Mouse (Mus musculus): ENCODE measurements around the gene Bmp2k. TPM values are rescaled to one million over a fixed set of nuclear protein-coding genes. Genes with fewer than 3 reads are reported as not detected.
A peak's percentile ranks its signal among the peaks of the same experiment; 100 is the strongest.
"Not testable (repeated sequence)": the region's sequence is repeated elsewhere in the genome, so short reads cannot be mapped to it uniquely, and the experiment has no call there.

Gene Bmp2k
- polyA plus RNA-seq, 1 experiment from 2014 or later, result 16.5 TPM

- no peaks in the 10 kb centered on the region for H3K27me3 ChIP-seq (replicated peaks; ENCODE audit: insufficient read depth, low read length)
- no peak overlapping the region; the same call in 1 of the 2 replicates for H3K4me2 ChIP-seq (replicated peaks; ENCODE audit: low read depth, low read length)
- no peak overlapping the region for H3K27ac ChIP-seq (ENCODE audit: low read length)
- no peak for ATAC-seq
- H3K9ac ChIP-seq (replicated peaks; ENCODE audit: low read depth), result no peak overlapping the region
- no peaks in the 10 kb centered on the region for H3K36me3 ChIP-seq (ENCODE audit: insufficient read depth, low read length)
- WGBS, result 77% methylated on average over 5 of the region's 5 CpGs
- TF ChIP-seq EP300 (IDR thresholded peaks at IDR 0.05) (no peak), CTCF (IDR thresholded peaks at IDR 0.05) (no peak)
- no peaks in the 10 kb centered on the region for H3K9me3 ChIP-seq (ENCODE audit: low read length)
- peaks cover 6% of the 10 kb centered on the region; the same call in 1 of the 2 replicates for H3K4me1 ChIP-seq (ENCODE audit: insufficient read depth, low read depth, low read length)
- no peak overlapping the region for H3K4me3 ChIP-seq (ENCODE audit: low read depth, low read length)
- no peak for DNase-seq (ENCODE audit: low spot score)
Observed at GRCm38 (mm10) chr5:97002336-97002735, 4.8 kb downstream of the Bmp2k start.

- TF ChIP-seq EP300 (IDR thresholded peaks at IDR 0.05), result no peak
- no peak for TF ChIP-seq CTCF (IDR thresholded peaks at IDR 0.05)
- DNase-seq (ENCODE audit: low spot score), result no peak
- no peak for ATAC-seq
- no peak overlapping the region for H3K4me3 ChIP-seq (ENCODE audit: low read depth, low read length)
- H3K4me1 ChIP-seq (ENCODE audit: insufficient read depth, low read depth, low read length), result peaks cover 6% of the 10 kb centered on the region; the same call in 1 of the 2 replicates
- H3K4me2 ChIP-seq (replicated peaks; ENCODE audit: low read depth, low read length), result no peak overlapping the region
- WGBS, result 80% methylated on average over 7 of the region's 7 CpGs
- no peak overlapping the region for H3K9ac ChIP-seq (replicated peaks; ENCODE audit: low read depth)
- H3K27me3 ChIP-seq (replicated peaks; ENCODE audit: insufficient read depth, low read length), result no peaks in the 10 kb centered on the region
- H3K27ac ChIP-seq (ENCODE audit: low read length), result no peak overlapping the region
- no peaks in the 10 kb centered on the region for H3K9me3 ChIP-seq (ENCODE audit: low read length)
- no peaks in the 10 kb centered on the region for H3K36me3 ChIP-seq (ENCODE audit: insufficient read depth, low read length)
Observed at GRCm38 (mm10) chr5:97002937-97003336, 5.4 kb downstream of the Bmp2k start.

- TF ChIP-seq EP300 (IDR thresholded peaks at IDR 0.05) (no peak), CTCF (IDR thresholded peaks at IDR 0.05) (no peak)
- DNase-seq (ENCODE audit: low spot score), result no peak
Observed at GRCm38 (mm10) chr5:97004178-97005030, 6.9 kb downstream of the Bmp2k start.

DNA sequence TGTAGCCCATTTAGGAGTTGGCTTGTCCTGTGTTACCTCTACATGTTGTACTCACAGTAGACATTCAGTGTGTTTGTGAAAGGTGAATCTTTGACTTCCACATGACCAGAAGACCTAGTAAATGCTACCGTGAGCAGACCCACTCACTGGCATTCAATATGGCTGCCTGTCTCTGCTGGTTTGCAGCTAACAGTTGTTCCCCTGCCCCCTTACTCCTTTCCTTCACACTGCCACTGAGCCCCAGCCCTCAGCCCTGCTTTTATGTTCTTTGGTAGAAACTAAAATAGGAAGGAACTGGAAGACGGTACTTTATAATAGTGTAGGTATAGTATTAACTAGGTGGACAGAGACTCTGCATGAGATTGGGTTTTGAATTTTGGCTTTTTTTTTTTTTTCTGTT lies 8.4 kb downstream of the Bmp2k start:
- no peaks in the 10 kb centered on the region for H3K9me3 ChIP-seq (ENCODE audit: low read length)
- TF ChIP-seq CTCF (IDR thresholded peaks at IDR 0.05) (no peak), EP300 (IDR thresholded peaks at IDR 0.05) (no peak)
- WGBS, result 85% methylated on average over 2 of the region's 2 CpGs
- H3K4me3 ChIP-seq (ENCODE audit: low read depth, low read length), result no peak overlapping the region
- no peaks in the 10 kb centered on the region for H3K27me3 ChIP-seq (replicated peaks; ENCODE audit: insufficient read depth, low read length)
- no peak overlapping the region for H3K27ac ChIP-seq (ENCODE audit: low read length)
- H3K4me1 ChIP-seq (ENCODE audit: insufficient read depth, low read depth, low read length), result peaks cover 6% of the 10 kb centered on the region; the same call in 1 of the 2 replicates
- no peak overlapping the region for H3K9ac ChIP-seq (replicated peaks; ENCODE audit: low read depth)
- H3K36me3 ChIP-seq (ENCODE audit: insufficient read depth, low read length), result no peaks in the 10 kb centered on the region
- DNase-seq (ENCODE audit: low spot score) (no peak), ATAC-seq (no peak)
- no peak overlapping the region for H3K4me2 ChIP-seq (replicated peaks; ENCODE audit: low read depth, low read length)

More at GRCm38 (mm10) chr5:97004178-97005030, 6.9 kb downstream of the Bmp2k start:
- H3K27ac ChIP-seq (ENCODE audit: low read length), result no peak overlapping the region
- ATAC-seq, result peak; percentile 44
- no peak overlapping the region for H3K4me3 ChIP-seq (ENCODE audit: low read depth, low read length)
- H3K9ac ChIP-seq (replicated peaks; ENCODE audit: low read depth), result no peak overlapping the region
- no peak overlapping the region for H3K4me2 ChIP-seq (replicated peaks; ENCODE audit: low read depth, low read length)
- H3K9me3 ChIP-seq (ENCODE audit: low read length), result no peaks in the 10 kb centered on the region
- H3K36me3 ChIP-seq (ENCODE audit: insufficient read depth, low read length), result no peaks in the 10 kb centered on the region
- H3K27me3 ChIP-seq (replicated peaks; ENCODE audit: insufficient read depth, low read length), result no peaks in the 10 kb centered on the region
- peaks cover 6% of the 10 kb centered on the region; the same call in 1 of the 2 replicates for H3K4me1 ChIP-seq (ENCODE audit: insufficient read depth, low read depth, low read length)
- 58% methylated on average over 23 of the region's 23 CpGs for WGBS

GRCm38 (mm10) chr5:97006929-97007328 lies 9.4 kb downstream of the Bmp2k start:
- ATAC-seq (no peak; the same call in 1 of the 2 replicates), DNase-seq (ENCODE audit: low spot score) (no peak)
- H3K36me3 ChIP-seq (ENCODE audit: insufficient read depth, low read length), result no peaks in the 10 kb centered on the region
- no peak overlapping the region for H3K4me2 ChIP-seq (replicated peaks; ENCODE audit: low read depth, low read length)
- TF ChIP-seq EP300 (IDR thresholded peaks at IDR 0.05), result no peak
- no peak for TF ChIP-seq CTCF (IDR thresholded peaks at IDR 0.05)
- H3K4me1 ChIP-seq (ENCODE audit: insufficient read depth, low read depth, low read length), result peaks cover 6% of the 10 kb centered on the region; the same call in 1 of the 2 replicates
- H3K27me3 ChIP-seq (replicated peaks; ENCODE audit: insufficient read depth, low read length), result no peaks in the 10 kb centered on the region
- H3K4me3 ChIP-seq (ENCODE audit: low read depth, low read length), result no peak overlapping the region
- H3K27ac ChIP-seq (ENCODE audit: low read length), result no peak overlapping the region
- H3K9me3 ChIP-seq (ENCODE audit: low read length), result no peaks in the 10 kb centered on the region
- WGBS, result 74% methylated on average over 3 of the region's 3 CpGs
- no peak overlapping the region for H3K9ac ChIP-seq (replicated peaks; ENCODE audit: low read depth)

DNA sequence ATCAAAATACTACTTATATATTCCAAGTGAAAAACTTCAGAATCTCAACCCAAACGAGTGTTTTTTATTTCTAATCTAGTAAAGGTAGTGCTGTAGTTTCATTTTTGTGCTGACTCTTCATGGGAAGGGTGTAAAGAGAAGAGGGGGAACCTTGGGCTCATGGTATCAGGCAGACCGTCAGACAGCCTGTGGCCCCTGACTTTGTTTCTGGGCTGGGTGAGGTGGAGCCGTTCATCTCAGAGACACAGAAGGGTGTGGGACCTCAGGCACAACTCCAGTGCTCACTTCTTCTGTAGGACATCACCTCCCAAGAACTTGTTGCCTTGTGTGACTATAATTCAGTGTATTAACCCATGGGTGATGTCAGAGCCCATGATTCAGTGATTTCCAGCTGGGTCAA lies 10.0 kb downstream of the Bmp2k start:
- Histone ChIP-seq H3K36me3 (ENCODE audit: insufficient read depth, low read length) (no peaks in the 10 kb centered on the region), H3K27ac (ENCODE audit: low read length) (no peak overlapping the region), H3K4me1 (ENCODE audit: insufficient read depth, low read depth, low read length) (peaks cover 6% of the 10 kb centered on the region; the same call in 1 of the 2 replicates), H3K27me3 (replicated peaks; ENCODE audit: insufficient read depth, low read length) (no peaks in the 10 kb centered on the region), H3K9me3 (ENCODE audit: low read length) (no peaks in the 10 kb centered on the region), H3K9ac (replicated peaks; ENCODE audit: low read depth) (no peak overlapping the region), H3K4me3 (ENCODE audit: low read depth, low read length) (no peak overlapping the region), H3K4me2 (replicated peaks; ENCODE audit: low read depth, low read length) (no peak overlapping the region)
- no peak for DNase-seq (ENCODE audit: low spot score)
- no peak for ATAC-seq
- 80% methylated on average over 3 of the region's 3 CpGs for WGBS
- TF ChIP-seq EP300 (IDR thresholded peaks at IDR 0.05) (no peak), CTCF (IDR thresholded peaks at IDR 0.05) (no peak)

DNA sequence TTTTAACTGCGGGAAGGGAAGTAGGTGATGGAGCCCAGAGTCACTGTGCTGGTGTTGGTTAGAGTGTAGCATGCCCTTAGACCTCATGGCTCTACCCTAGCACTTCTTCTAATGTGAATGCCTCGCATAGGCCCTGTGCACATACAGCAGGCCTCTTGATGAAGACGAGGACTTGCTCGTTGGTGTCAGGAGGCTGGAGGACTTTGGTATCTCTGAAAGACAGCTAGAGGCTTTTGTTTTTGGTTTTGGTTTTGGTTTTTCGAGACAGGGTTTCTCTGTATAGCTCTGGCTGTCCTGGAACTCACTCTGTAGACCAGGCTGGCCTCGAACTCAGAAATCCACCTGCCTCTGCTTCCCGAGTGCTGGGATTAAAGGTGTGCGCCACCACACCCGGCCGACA lies 11.7 kb downstream of the Bmp2k start:
- H3K9ac ChIP-seq (replicated peaks; ENCODE audit: low read depth); H3K9me3 ChIP-seq (ENCODE audit: low read length); ATAC-seq; H3K4me3 ChIP-seq (ENCODE audit: low read depth, low read length); H3K4me1 ChIP-seq (ENCODE audit: insufficient read depth, low read depth, low read length); H3K36me3 ChIP-seq (ENCODE audit: insufficient read depth, low read length); DNase-seq (ENCODE audit: low spot score); H3K27ac ChIP-seq (ENCODE audit: low read length); H3K27me3 ChIP-seq (replicated peaks; ENCODE audit: insufficient read depth, low read length); H3K4me2 ChIP-seq (replicated peaks; ENCODE audit: low read depth, low read length): not testable (repeated sequence)
- WGBS, result 86% methylated on average over 9 of the region's 10 CpGs

Measured in lung, postnatal 0 days (tissue).